Mouse (Mus musculus): ENCODE results near the gene Gm14327. TPM values are rescaled to one million over a fixed set of nuclear protein-coding genes. Genes with fewer than 3 reads are reported as not detected.
"Not testable (repeated sequence)": the region's sequence is repeated elsewhere in the genome, so short reads cannot be mapped to it uniquely, and the experiment has no call there.

The Gm14327 gene
- polyA plus RNA-seq (2017; shearing (Covaris generic)), result 10 to 100 TPM in 1 of 2 experiments, under 1 TPM in 1; 0.86 to 16.6 TPM

- ATAC-seq, result not testable (repeated sequence)
These were observed at the start of gene Gm14327 for GRCm38 (mm10) chr2:177897046-177897578. Gene Gm14327, plus strand, starts transcription at chr2:177897096.

- not testable (repeated sequence) for ATAC-seq
These were observed 34.6 kb upstream of the Gm14327 start for GRCm38 (mm10) chr2:177862254-177862653.

DNA sequence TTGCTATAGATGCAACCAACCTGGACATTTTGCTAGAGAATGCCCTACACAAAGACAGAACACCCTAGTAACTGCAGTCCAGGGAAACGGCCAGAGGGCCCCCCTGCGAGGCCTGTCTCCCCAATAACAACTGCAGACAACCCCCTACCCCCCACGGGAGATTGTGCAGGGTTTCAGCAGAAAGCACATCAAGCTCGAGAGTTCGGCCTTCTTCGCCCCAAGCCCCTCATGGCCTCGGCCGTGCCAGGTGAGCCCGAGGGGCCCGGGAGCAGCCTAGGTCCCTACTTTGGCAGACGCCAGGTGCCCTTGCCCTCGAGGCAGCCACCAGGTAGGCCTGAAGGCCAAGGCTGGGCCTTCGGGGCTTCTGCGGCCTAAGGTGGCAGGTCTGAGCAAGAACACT lies 9.2 kb upstream of the Gm14327 start:
- not testable (repeated sequence) for ATAC-seq

DNA sequence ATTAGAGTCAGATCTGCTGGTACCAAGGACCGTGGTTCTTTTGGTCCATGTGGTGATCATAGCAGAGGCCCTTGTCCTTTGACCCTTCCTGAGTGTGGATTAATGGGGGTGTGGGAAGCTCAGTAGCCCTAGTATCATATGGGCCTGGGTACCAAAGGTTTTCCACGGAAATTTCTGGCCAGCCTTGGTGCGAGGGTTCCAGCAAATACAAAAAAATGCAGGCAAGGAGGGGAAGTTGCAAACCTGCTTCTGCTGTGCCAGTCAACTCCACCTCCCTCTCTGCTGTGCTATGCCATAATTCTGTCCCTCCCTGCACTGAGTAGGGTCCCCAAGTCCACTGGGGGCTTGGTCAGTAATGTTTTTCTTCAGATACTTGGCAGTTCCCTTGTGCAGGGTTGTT lies 1.3 kb downstream of the Gm14327 start:
- ATAC-seq, result not testable (repeated sequence)

GRCm38 (mm10) chr2:177903276-177903675 lies 6.4 kb downstream of the Gm14327 start:
- ATAC-seq, result not testable (repeated sequence)

GRCm38 (mm10) chr2:177925563-177926103 lies 28.7 kb downstream of the Gm14327 start, which contains the start of gene Zfp972:
Gene Zfp972, minus strand, starts transcription at chr2:177925613.
- ATAC-seq, result not testable (repeated sequence)

Other genes starting within 250 kb of the Gm14327 start
- 1 to 10 TPM in 1 of 2 experiments, not detected in 1; 1.1 TPM for gene Gm14322, start 137.8 kb upstream of the Gm14327 start, polyA plus RNA-seq (2017; shearing (Covaris generic))
- gene Gm14325, start 56.8 kb upstream of the Gm14327 start, polyA plus RNA-seq (2017; shearing (Covaris generic)), result 10 to 100 TPM; 14.6 to 18.6 TPM
- gene Zfp972, start 28.5 kb downstream of the Gm14327 start, polyA plus RNA-seq (2017; shearing (Covaris generic)), result 1 to 10 TPM in 1 of 2 experiments, under 1 TPM in 1; 0.83 to 1.9 TPM
- gene Gm14326, start 60.2 kb downstream of the Gm14327 start, polyA plus RNA-seq (2017; shearing (Covaris generic)), result 10 to 100 TPM; 15.1 to 20.0 TPM
- gene Zfp971, start 126.2 kb downstream of the Gm14327 start, polyA plus RNA-seq (2017; shearing (Covaris generic)), result 10 to 100 TPM in 1 of 2 experiments, 1 to 10 TPM in 1; 8.7 to 11.8 TPM
- 10 to 100 TPM; 11.1 to 13.6 TPM for gene Zfp931, start 181.4 kb downstream of the Gm14327 start, polyA plus RNA-seq (2017; shearing (Covaris generic))
- 1 to 10 TPM in 1 of 2 experiments, under 1 TPM in 1; 0.38 to 1.1 TPM for gene Phactr3, start 221.9 kb downstream of the Gm14327 start, polyA plus RNA-seq (2017; shearing (Covaris generic))

All from activated CD4-positive, CD25-positive, alpha-beta regulatory T cell, adult 4 months (primary cell).